Mouse (Mus musculus): ENCODE measurements around the gene Mybpc1. TPM values are rescaled to one million over a fixed set of nuclear protein-coding genes. Genes with fewer than 3 reads are reported as not detected.

Mybpc1 gene
- polyA plus RNA-seq, 1 experiment from 2014 or later, result 17.9 TPM

GRCm38 (mm10) chr10:88505256-88505655, 99.7 kb downstream of the Mybpc1 start:
- no peak overlapping the region for H3K9ac ChIP-seq (ENCODE audit: low read depth, low read length)
- H3K27me3 ChIP-seq (ENCODE audit: control insufficient read depth, insufficient read depth, low read depth, low read length), result no peaks in the 10 kb centered on the region
- no peak for ATAC-seq (ENCODE audit: low read depth)
- H3K9me3 ChIP-seq (replicated peaks; ENCODE audit: control insufficient read depth, low read length), result no peaks in the 10 kb centered on the region
- H3K4me3 ChIP-seq (ENCODE audit: low read depth, low read length), result no peak overlapping the region
- H3K4me1 ChIP-seq (ENCODE audit: control insufficient read depth, low read depth, low read length), result peaks cover 7% of the 10 kb centered on the region
- no peak overlapping the region for H3K27ac ChIP-seq (ENCODE audit: low read length)
- H3K36me3 ChIP-seq (ENCODE audit: control insufficient read depth, insufficient read depth), result no peaks in the 10 kb centered on the region
- no peak overlapping the region for H3K4me2 ChIP-seq (ENCODE audit: low read depth, low read length)
- WGBS (ENCODE audit: insufficient replicate concordance), result 70% methylated on average over 5 of the region's 5 CpGs

- no peaks in the 10 kb centered on the region for H3K9me3 ChIP-seq (replicated peaks; ENCODE audit: control insufficient read depth, low read length)
- no peak overlapping the region for H3K9ac ChIP-seq (ENCODE audit: low read depth, low read length)
- no peaks in the 10 kb centered on the region for H3K36me3 ChIP-seq (ENCODE audit: control insufficient read depth, insufficient read depth)
- H3K4me1 ChIP-seq (ENCODE audit: control insufficient read depth, low read depth, low read length), result peaks cover 7% of the 10 kb centered on the region
- no peak for ATAC-seq (ENCODE audit: low read depth)
- peak overlapping the region; percentile 91 for H3K4me2 ChIP-seq (ENCODE audit: low read depth, low read length)
- 59% methylated on average over 3 of the region's 3 CpGs for WGBS (ENCODE audit: insufficient replicate concordance)
- H3K4me3 ChIP-seq (ENCODE audit: low read depth, low read length), result peak overlapping the region; percentile 71; the same call in 1 of the 2 replicates
- no peak overlapping the region for H3K27ac ChIP-seq (ENCODE audit: low read length)
- H3K27me3 ChIP-seq (ENCODE audit: control insufficient read depth, insufficient read depth, low read depth, low read length), result no peaks in the 10 kb centered on the region
Measured at GRCm38 (mm10) chr10:88504481-88504880, 100.5 kb downstream of the Mybpc1 start.

GRCm38 (mm10) chr10:88503421-88504314, 101.3 kb downstream of the Mybpc1 start, which contains the start of gene Chpt1:
Chpt1 (minus strand) TSS chr10:88504073.
- Histone ChIP-seq H3K27me3 (ENCODE audit: control insufficient read depth, insufficient read depth, low read depth, low read length) (no peaks in the 10 kb centered on the region), H3K9ac (ENCODE audit: low read depth, low read length) (peak within 1 kb of the TSS; percentile 72), H3K4me1 (ENCODE audit: control insufficient read depth, low read depth, low read length) (peaks cover 7% of the 10 kb centered on the region), H3K36me3 (ENCODE audit: control insufficient read depth, insufficient read depth) (no peaks in the 10 kb centered on the region), H3K9me3 (replicated peaks; ENCODE audit: control insufficient read depth, low read length) (no peaks in the 10 kb centered on the region), H3K27ac (ENCODE audit: low read length) (no peak within 1 kb of the TSS), H3K4me2 (ENCODE audit: low read depth, low read length) (peak within 1 kb of the TSS; percentile 91), H3K4me3 (ENCODE audit: low read depth, low read length) (peak within 1 kb of the TSS; percentile 71)
- 1% methylated on average over 50 of the region's 80 CpGs for WGBS (ENCODE audit: insufficient replicate concordance)
- ATAC-seq (ENCODE audit: low read depth), result peak; percentile 97

- H3K27ac ChIP-seq (ENCODE audit: low read length), result no peak overlapping the region
- 41% methylated on average over 4 of the region's 4 CpGs for WGBS (ENCODE audit: insufficient replicate concordance)
- H3K36me3 ChIP-seq (ENCODE audit: control insufficient read depth, insufficient read depth), result no peaks in the 10 kb centered on the region
- no peaks in the 10 kb centered on the region for H3K9me3 ChIP-seq (replicated peaks; ENCODE audit: control insufficient read depth, low read length)
- peak overlapping the region; percentile 71 for H3K4me3 ChIP-seq (ENCODE audit: low read depth, low read length)
- peaks cover 7% of the 10 kb centered on the region for H3K4me1 ChIP-seq (ENCODE audit: control insufficient read depth, low read depth, low read length)
- no peak for ATAC-seq (ENCODE audit: low read depth)
- no peaks in the 10 kb centered on the region for H3K27me3 ChIP-seq (ENCODE audit: control insufficient read depth, insufficient read depth, low read depth, low read length)
- H3K4me2 ChIP-seq (ENCODE audit: low read depth, low read length), result peak overlapping the region; percentile 91
- H3K9ac ChIP-seq (ENCODE audit: low read depth, low read length), result peak overlapping the region; percentile 72
Measured at GRCm38 (mm10) chr10:88502919-88503318, 102.0 kb downstream of the Mybpc1 start.

GRCm38 (mm10) chr10:88501886-88502765, 102.8 kb downstream of the Mybpc1 start:
- H3K9ac ChIP-seq (ENCODE audit: low read depth, low read length), result no peak overlapping the region
- H3K4me3 ChIP-seq (ENCODE audit: low read depth, low read length), result no peak overlapping the region
- no peak overlapping the region for H3K27ac ChIP-seq (ENCODE audit: low read length)
- no peaks in the 10 kb centered on the region for H3K9me3 ChIP-seq (replicated peaks; ENCODE audit: control insufficient read depth, low read length)
- H3K4me2 ChIP-seq (ENCODE audit: low read depth, low read length), result no peak overlapping the region
- WGBS (ENCODE audit: insufficient replicate concordance), result 70% methylated on average over 13 of the region's 13 CpGs
- H3K27me3 ChIP-seq (ENCODE audit: control insufficient read depth, insufficient read depth, low read depth, low read length), result no peaks in the 10 kb centered on the region
- H3K36me3 ChIP-seq (ENCODE audit: control insufficient read depth, insufficient read depth), result no peaks in the 10 kb centered on the region
- ATAC-seq (ENCODE audit: low read depth), result no peak
- H3K4me1 ChIP-seq (ENCODE audit: control insufficient read depth, low read depth, low read length), result peaks cover 7% of the 10 kb centered on the region

GRCm38 (mm10) chr10:88501370-88501769, 103.6 kb downstream of the Mybpc1 start:
- Histone ChIP-seq H3K36me3 (ENCODE audit: control insufficient read depth, insufficient read depth) (no peaks in the 10 kb centered on the region), H3K9me3 (replicated peaks; ENCODE audit: control insufficient read depth, low read length) (no peaks in the 10 kb centered on the region), H3K4me3 (ENCODE audit: low read depth, low read length) (no peak overlapping the region), H3K4me1 (ENCODE audit: control insufficient read depth, low read depth, low read length) (peaks cover 7% of the 10 kb centered on the region), H3K9ac (ENCODE audit: low read depth, low read length) (no peak overlapping the region), H3K27ac (ENCODE audit: low read length) (no peak overlapping the region), H3K27me3 (ENCODE audit: control insufficient read depth, insufficient read depth, low read depth, low read length) (no peaks in the 10 kb centered on the region), H3K4me2 (ENCODE audit: low read depth, low read length) (no peak overlapping the region)
- WGBS (ENCODE audit: insufficient replicate concordance), result 67% methylated on average over 10 of the region's 10 CpGs
- ATAC-seq (ENCODE audit: low read depth), result no peak

GRCm38 (mm10) chr10:88499993-88500392, 105.0 kb downstream of the Mybpc1 start:
- ATAC-seq (ENCODE audit: low read depth), result no peak
- no peak overlapping the region for H3K4me2 ChIP-seq (ENCODE audit: low read depth, low read length)
- H3K9ac ChIP-seq (ENCODE audit: low read depth, low read length), result no peak overlapping the region
- H3K27me3 ChIP-seq (ENCODE audit: control insufficient read depth, insufficient read depth, low read depth, low read length), result no peaks in the 10 kb centered on the region
- peaks cover 7% of the 10 kb centered on the region for H3K4me1 ChIP-seq (ENCODE audit: control insufficient read depth, low read depth, low read length)
- H3K27ac ChIP-seq (ENCODE audit: low read length), result no peak overlapping the region
- no peaks in the 10 kb centered on the region for H3K36me3 ChIP-seq (ENCODE audit: control insufficient read depth, insufficient read depth)
- H3K9me3 ChIP-seq (replicated peaks; ENCODE audit: control insufficient read depth, low read length), result no peaks in the 10 kb centered on the region
- H3K4me3 ChIP-seq (ENCODE audit: low read depth, low read length), result no peak overlapping the region
- 56% methylated on average over 5 of the region's 5 CpGs for WGBS (ENCODE audit: insufficient replicate concordance)

GRCm38 (mm10) chr10:88496864-88497564, 107.9 kb downstream of the Mybpc1 start:
- Histone ChIP-seq H3K4me1 (ENCODE audit: control insufficient read depth, low read depth, low read length) (no peaks in the 10 kb centered on the region), H3K27me3 (ENCODE audit: control insufficient read depth, insufficient read depth, low read depth, low read length) (no peaks in the 10 kb centered on the region), H3K36me3 (ENCODE audit: control insufficient read depth, insufficient read depth) (no peaks in the 10 kb centered on the region), H3K4me3 (ENCODE audit: low read depth, low read length) (no peak overlapping the region), H3K9me3 (replicated peaks; ENCODE audit: control insufficient read depth, low read length) (no peaks in the 10 kb centered on the region), H3K9ac (ENCODE audit: low read depth, low read length) (no peak overlapping the region), H3K4me2 (ENCODE audit: low read depth, low read length) (no peak overlapping the region), H3K27ac (ENCODE audit: low read length) (no peak overlapping the region)
- ATAC-seq (ENCODE audit: low read depth), result no peak
- WGBS (ENCODE audit: insufficient replicate concordance), result 66% methylated on average over 11 of the region's 11 CpGs
